ENCODE assay signal across 8 mouse cellular contexts in genomic region chr2:125246669-125247068, GRCm38 (mm10). TPM values are rescaled to one million over a fixed set of nuclear protein-coding genes. Genes with fewer than 3 reads are reported as not detected.
DNase-seq lines count a peak whose midpoint lies in the region; ATAC-seq lines count a peak whose summit lies in the region.

No protein-coding gene starts in this region.

- peaks cover 43% of the 10 kb centered on the region for H3K4me1 ChIP-seq in erythroblast, embryonic 14.5 days (ENCODE audit: control insufficient read depth)
- peaks cover 24% of the 10 kb centered on the region for H3K4me1 ChIP-seq in forebrain, embryonic 12.5 days
- peaks cover 15% of the 10 kb centered on the region for H3K4me1 ChIP-seq in limb, embryonic 15.5 days

- no peaks in the 10 kb centered on the region for H3K27me3 ChIP-seq in erythroblast, embryonic 14.5 days (ENCODE audit: control insufficient read depth)
- no peaks in the 10 kb centered on the region for H3K27me3 ChIP-seq in forebrain, embryonic 12.5 days
- H3K27me3 ChIP-seq in limb, embryonic 15.5 days: no peaks in the 10 kb centered on the region

- peak overlapping the region; percentile 90 for H3K27ac ChIP-seq in forebrain, embryonic 12.5 days
- peak overlapping the region; percentile 97 for H3K27ac ChIP-seq in limb, embryonic 15.5 days

- DNase-seq in CD4-positive helper T cell, adult 2 months (ENCODE audit: low read depth, low spot score): peak; percentile 33
- DNase-seq in spleen, adult 18-20 months: no peak
- DNase-seq in layer of hippocampus, adult 11-12 months (ENCODE audit: low spot score): no peak
- DNase-seq in urinary bladder, adult 18-20 months (ENCODE audit: low spot score in 2 of 2): no peak

- H3K4me3 ChIP-seq in erythroblast, embryonic 14.5 days (replicated peaks): peak overlapping the region; percentile 87
- H3K4me3 ChIP-seq in forebrain, embryonic 12.5 days (replicated peaks): peak overlapping the region; percentile 72
- peak overlapping the region; percentile 74 for H3K4me3 ChIP-seq in limb, embryonic 15.5 days

- H3K9me3 ChIP-seq in erythroblast, embryonic 14.5 days (ENCODE audit: control insufficient read depth, low read length): no peaks in the 10 kb centered on the region
- H3K9me3 ChIP-seq in forebrain, embryonic 12.5 days: no peaks in the 10 kb centered on the region
- no peaks in the 10 kb centered on the region for H3K9me3 ChIP-seq in limb, embryonic 15.5 days

- H3K4me2 ChIP-seq in forebrain, embryonic 12.5 days: peak overlapping the region; percentile 64
- H3K4me2 ChIP-seq in limb, embryonic 15.5 days: peak overlapping the region; percentile 61

- H3K36me3 ChIP-seq in erythroblast, embryonic 14.5 days (ENCODE audit: control insufficient read depth): peaks cover 34% of the 10 kb centered on the region
- H3K36me3 ChIP-seq in forebrain, embryonic 12.5 days (replicated peaks): peaks cover 14% of the 10 kb centered on the region
- peaks cover 15% of the 10 kb centered on the region for H3K36me3 ChIP-seq in limb, embryonic 15.5 days

- 19% methylated on average over 9 of the region's 9 CpGs for WGBS in forebrain, embryonic 12.5 days
- WGBS in limb, embryonic 15.5 days: 16% methylated on average over 9 of the region's 9 CpGs

- no peak for ATAC-seq in erythroblast, adult 5-6 weeks (replicated peaks; ENCODE audit: low FRiP score, poor library complexity, severe bottlenecking)
- peak; percentile 3; the same call in 1 of the 2 replicates for ATAC-seq in forebrain, embryonic 12.5 days (ENCODE audit: low FRiP score)
- ATAC-seq in limb, embryonic 15.5 days (ENCODE audit: insufficient number of reproducible peaks, low FRiP score, low TSS enrichment, low read depth): no peak

- H3K9ac ChIP-seq in forebrain, embryonic 12.5 days: peak overlapping the region; percentile 87
- no peak overlapping the region for H3K9ac ChIP-seq in limb, embryonic 15.5 days

RNA-seq across cellular contexts. Expression of gene Dut, which starts 0.3 kb away (rescaled TPM):
- polyA plus RNA-seq in erythroblast, embryonic 14.5 days (2012): 13.5 and 15.7 TPM in 2 replicates
- 37.2 and 67.4 TPM in 2 replicates for total RNA-seq in erythroblast, adult 5-6 weeks (2015; ENCODE audit: low replicate concordance)
- 39.2 and 80.6 TPM in 2 replicates for total RNA-seq in erythroblast, adult 5-6 weeks (2017; ENCODE audit: low replicate concordance)
- polyA plus RNA-seq in forebrain, embryonic 12.5 days (2016; fragmentation: Nextera tagmentation; extraction: Ambion mirVana): 224 and 225 TPM in 2 replicates
- 97.0 and 100 TPM in 2 replicates for polyA plus RNA-seq in limb, embryonic 15.5 days (2015; fragmentation: Nextera tagmentation; extraction: Ambion mirVana)
